Mouse (Mus musculus) induced T-regulatory cell, adult 2 months (primary cell): ENCODE results near the gene Rnf123.

Experiments used
- DNase-seq: peaks from one replicate; pipeline ENCODE4 v3.0.0-alpha.2; 2012; ENCODE audit warnings: low read depth

Gene Rnf123

GRCm38 (mm10) chr9:108082988-108083431, at the start of gene Rnf123:
Rnf123 (minus strand) TSS chr9:108083346.
- peak; percentile 80 for DNase-seq

GRCm38 (mm10) chr9:108132373-108132772, 49.2 kb upstream of the Rnf123 start:
- no peak for DNase-seq

DNA sequence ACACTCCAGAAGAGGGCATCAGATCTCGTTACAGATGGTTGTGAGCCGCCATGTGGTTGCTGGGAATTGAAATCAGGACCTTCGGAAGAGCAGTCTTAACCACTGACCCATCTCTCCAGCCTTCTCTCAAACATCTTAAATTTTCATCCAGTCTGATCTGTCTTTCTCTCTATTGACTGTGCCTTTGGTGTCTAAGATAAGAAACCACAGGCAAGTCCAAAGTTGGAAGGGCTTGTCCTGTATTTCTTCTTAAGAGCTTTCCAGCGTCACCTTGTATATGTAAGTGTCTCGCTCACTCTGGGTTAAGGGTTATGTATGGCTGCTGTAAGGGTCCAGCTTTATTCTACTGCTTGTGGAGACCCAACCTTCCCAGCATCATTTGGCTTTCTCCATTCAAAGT, 48.4 kb upstream of the Rnf123 start:
- DNase-seq = no peak

GRCm38 (mm10) chr9:108129042-108129948, 46.1 kb upstream of the Rnf123 start:
- no peak for DNase-seq

DNA sequence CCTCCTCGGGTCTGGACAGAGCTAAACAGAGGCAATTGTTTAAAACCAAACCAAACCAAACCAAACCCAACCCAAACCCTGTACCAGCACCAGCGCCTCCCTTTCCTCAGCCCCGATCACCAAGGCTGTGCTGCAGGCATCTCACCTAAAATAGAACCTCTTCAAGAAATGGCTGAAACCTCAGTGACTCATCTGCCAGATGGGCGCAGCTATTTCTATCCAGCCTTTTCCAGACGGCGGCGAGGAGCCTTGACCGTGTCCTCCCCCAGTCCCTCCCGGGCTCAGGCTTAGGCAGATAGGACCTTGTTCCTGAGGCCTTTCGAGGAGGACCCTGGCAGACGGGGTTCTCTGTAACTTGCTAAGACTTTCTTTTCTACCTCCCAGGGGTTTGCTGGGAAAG, 45.1 kb upstream of the Rnf123 start:
- DNase-seq = no peak

- no peak for DNase-seq
These were observed 43.5 kb upstream of the Rnf123 start for GRCm38 (mm10) chr9:108126436-108127180.

DNA sequence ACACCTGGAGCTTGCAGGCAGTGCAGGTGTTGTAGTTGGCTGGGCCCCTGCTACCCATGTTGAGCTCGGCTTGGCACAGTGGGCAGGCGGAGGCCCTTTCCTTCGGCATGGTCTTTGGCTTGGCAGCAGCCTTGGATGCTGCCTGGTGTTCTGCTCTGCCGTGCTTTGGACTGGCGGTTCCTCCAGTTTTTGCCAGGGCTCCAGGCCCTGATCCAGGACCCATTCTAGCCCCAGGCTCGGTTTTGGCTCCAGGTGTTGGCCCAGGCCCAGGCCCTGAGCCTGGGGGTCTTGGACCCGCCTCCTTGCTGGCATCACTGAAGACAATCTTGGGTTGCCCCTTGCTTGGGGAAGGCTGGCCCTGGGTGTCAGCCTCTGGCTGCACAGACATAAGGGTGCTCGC, 42.6 kb upstream of the Rnf123 start:
- DNase-seq = no peak

DNA sequence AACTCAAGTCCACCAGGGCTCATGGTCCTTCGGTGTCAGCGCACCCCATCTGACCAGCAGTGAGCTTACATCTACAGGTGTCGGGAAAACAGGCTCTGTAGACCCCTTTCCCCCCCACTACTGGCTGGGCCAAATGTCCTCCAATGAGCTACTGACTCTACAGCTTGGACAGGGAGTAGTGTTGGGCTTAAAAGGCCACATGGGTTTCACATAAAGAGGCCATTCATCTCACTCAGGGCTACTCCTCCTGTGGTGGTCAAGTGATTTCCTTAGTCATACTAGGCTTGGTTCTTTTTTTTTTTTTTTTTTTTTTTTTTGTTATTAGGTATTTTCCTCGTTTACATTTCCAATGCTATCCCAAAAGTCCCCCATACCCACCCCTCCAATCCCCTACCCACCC, 40.8 kb upstream of the Rnf123 start:
- no peak for DNase-seq

GRCm38 (mm10) chr9:108121170-108121969, 38.2 kb upstream of the Rnf123 start:
- DNase-seq = no peak

GRCm38 (mm10) chr9:108120671-108121070, 37.5 kb upstream of the Rnf123 start:
- DNase-seq = peak; percentile 68

DNA sequence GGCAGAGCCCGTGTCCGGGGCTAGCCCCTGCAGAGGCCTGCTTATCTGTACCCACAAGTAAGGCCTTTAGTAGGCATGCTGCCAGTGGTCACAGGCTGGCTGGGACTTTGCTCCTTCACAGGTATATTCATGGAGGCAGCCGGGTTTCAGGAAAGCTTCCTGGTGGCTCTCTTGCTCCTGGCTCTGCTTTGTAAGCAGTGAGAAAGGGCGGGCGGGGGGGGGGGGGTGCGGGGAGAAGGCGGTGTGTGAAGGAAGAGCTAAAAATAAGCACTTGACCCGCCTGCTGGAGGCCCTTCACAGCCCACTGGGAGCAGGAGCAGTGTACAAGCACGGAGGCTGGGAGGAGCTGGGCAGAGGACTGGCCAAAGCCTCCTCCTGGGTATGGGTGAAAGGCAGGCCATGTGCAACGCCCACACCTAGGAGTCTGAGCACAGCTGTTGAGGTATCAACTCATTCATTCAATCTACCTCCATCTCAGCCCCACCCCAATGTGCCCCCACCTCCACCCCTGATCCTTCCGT, 36.8 kb upstream of the Rnf123 start:
- no peak for DNase-seq

- DNase-seq = no peak
These were observed 34.0 kb upstream of the Rnf123 start for GRCm38 (mm10) chr9:108117143-108117542.

- no peak for DNase-seq
These were observed 32.3 kb upstream of the Rnf123 start for GRCm38 (mm10) chr9:108115290-108116077.

DNA sequence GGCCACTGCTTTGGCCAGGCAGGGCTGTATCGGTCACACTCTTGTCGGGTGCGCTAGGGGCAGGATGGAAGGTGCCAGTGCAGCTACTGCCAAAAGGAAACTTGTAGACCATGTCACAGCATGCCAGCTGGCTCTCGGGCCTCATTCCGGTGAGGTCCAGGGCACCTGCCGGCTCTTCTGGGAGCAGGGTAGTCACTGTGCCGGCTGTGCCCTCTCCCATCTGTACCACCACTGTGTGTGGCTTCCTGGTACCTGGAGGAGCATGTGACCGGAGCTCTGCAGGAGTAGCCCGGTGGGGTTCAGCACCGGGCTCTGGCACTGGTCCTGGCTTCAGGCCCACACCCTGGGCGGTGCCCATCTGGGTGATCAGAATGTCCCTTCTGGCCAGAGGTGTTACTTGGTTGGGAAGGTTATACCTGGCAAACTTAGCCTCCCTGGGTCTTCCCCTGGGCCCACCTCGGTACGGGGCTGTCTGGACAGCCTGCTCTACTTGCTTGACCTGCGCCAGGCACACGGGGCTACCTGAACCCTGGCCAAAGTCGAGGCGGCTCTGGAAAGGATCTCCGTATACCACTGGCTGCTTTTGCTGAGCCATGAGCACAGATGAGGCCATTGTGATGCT, 29.7 kb upstream of the Rnf123 start:
- no peak for DNase-seq

DNA sequence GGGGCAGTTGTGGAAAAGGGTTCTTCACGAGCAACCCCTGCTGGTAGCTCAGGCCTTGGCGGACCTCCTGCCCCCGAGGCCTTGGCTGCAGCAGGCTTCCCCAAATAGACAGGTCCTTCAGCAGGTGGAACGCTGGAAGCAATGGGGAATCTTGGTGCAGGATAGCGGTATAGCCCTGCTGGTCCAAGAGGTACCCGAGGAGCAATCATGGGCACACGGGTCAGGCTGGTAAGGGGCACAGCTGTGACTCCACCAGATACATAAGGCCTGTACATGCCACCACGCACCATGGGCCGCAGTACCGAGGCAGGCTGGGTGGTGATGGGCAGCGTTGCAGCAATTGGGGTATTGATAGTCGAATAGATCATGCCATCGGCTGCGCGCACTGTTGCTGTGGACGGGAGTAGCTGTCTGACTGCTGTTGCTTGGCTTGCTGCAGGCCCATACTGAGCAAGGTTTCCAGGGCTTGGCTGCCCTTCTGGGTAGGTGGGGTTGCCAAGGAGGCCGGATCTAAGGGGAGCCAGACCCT, 28.5 kb upstream of the Rnf123 start:
- DNase-seq = no peak

DNA sequence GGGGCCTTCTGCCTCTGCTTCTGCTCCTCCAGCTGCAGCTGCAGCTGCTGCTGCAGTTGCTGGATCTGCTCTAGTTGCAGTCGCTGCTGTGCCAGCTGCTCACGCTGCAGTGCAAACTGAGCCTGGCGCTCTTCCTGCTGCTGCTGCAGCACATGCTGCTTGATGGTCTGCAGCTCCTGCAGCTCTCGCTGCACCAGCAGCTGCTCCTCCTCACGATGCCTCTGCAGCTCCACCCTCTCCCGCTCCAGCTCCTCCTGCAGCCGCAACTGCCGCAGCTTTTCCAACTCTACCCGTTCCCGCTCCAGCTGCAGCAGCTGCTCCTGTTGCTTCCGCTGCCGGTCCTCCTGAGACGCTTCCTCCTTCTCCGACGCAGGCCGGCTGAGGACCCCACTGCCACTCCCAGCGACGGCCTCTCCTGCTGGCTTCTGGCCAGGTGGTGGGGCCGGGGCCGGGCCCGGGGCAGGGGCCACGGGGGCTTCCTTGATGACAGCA, 28.0 kb upstream of the Rnf123 start:
- peak; percentile 34 for DNase-seq

DNA sequence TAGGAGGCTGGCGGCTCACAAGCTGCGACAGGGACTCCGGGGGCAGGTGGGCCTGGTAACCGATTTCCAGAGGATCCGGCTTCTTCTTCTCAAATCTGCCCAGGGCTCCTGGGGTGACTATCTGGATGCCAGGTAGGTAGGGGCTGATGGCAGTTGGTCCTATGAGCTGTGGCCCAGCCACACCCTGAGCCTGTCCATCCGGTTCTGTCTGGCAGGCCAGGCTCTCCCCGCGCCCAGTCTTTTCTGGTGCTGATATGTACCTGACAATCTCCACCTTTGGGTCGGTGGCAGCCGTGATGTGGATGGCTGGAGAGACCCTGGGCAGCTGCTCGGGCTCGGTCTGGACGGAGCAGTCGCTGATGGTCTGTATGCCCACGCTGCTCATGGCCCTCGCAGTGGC, 27.0 kb upstream of the Rnf123 start:
- no peak for DNase-seq

- DNase-seq = no peak
These were observed 24.7 kb upstream of the Rnf123 start for GRCm38 (mm10) chr9:108107867-108108266.

DNA sequence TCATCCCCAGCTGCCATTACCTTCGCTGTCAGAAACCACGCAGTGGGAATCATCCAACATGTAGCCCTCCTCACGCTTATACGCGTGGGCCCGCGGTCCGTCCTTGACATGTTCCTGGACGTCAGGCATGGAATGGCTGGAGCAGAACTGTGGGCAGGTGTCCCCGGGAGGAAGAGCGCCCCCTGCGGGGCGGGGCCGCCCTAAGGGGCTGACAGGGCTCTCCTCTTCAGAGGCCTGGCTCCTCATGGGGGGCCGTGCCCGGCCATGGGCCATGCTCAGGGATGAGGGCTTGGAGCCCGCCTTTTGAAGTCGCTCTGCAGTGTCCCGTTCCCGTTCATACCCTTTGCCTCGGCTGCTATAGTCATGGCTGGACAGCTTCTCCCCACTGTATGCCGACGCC, 22.9 kb upstream of the Rnf123 start:
- DNase-seq = no peak

DNA sequence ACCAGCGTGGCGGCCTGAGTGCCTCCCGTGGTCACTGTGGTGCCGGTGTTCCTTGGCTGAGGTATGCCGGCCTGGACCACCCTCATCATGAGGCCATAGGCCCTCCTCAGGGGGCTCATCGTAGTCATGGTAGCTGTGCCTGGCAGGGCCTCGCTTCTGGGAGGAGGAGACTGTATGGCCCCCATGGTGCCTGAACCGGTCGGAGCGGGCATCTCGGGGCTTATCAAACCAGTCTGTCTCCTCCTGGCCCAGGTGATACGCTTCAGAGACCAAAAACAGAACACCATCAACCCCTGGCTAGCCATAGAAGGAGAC, 22.4 kb upstream of the Rnf123 start:
- no peak for DNase-seq
